Mouse (Mus musculus) midbrain, embryonic 11.5 days (tissue): ENCODE results near the gene Tmem189. TPM values are rescaled to one million over a fixed set of nuclear protein-coding genes. Genes with fewer than 3 reads are reported as not detected.

Source experiments
- ATAC-seq: fragments of 200-750 bp; cut with Nextera tagmentation; 2 replicates; pipeline ENCODE4 v1.8.0; 2017; ENCODE audit warnings: moderate TSS enrichment, moderate library complexity; ENCODE audit not compliant: low FRiP score
- DNase-seq: peaks from one replicate; pipeline ENCODE4 v3.0.0; 2015; ENCODE audit warnings: low spot score; ENCODE audit errors: missing footprints
- H3K27ac ChIP-seq: fragments of 300-500 bp; sonication (generic); 2 replicates; pipeline ENCODE4 v1.5.1; 2014; ENCODE audit warnings: low read depth, low read length
- H3K27me3 ChIP-seq: fragments of 300-500 bp; sonication (generic); 2 replicates; pipeline ENCODE4 v1.6.1; 2014; ENCODE audit warnings: mild to moderate bottlenecking, low read length, moderate library complexity, mixed read lengths; ENCODE audit not compliant: control insufficient read depth, insufficient read depth
- H3K36me3 ChIP-seq: fragments of 300-500 bp; sonication (generic); 2 replicates; pipeline ENCODE4 v1.6.1; 2014; ENCODE audit warnings: mild to moderate bottlenecking, low read length, moderate library complexity, mixed read lengths; ENCODE audit not compliant: control insufficient read depth, insufficient read depth
- H3K4me1 ChIP-seq: fragments of 300-500 bp; sonication (generic); 2 replicates; pipeline ENCODE4 v1.6.1; 2014; ENCODE audit warnings: low read length; ENCODE audit not compliant: control insufficient read depth, insufficient read depth
- H3K4me2 ChIP-seq: fragments of 300-500 bp; sonication (generic); 2 replicates; pipeline ENCODE4 v1.6.1; 2014; ENCODE audit warnings: mild to moderate bottlenecking, moderate library complexity
- H3K4me3 ChIP-seq: fragments of 300-500 bp; sonication (generic); 2 replicates; pipeline ENCODE4 v1.5.1; 2014; ENCODE audit warnings: low read depth, low read length
- H3K9ac ChIP-seq: fragments of 300-500 bp; sonication (generic); 2 replicates; pipeline ENCODE4 v1.6.1; 2014; ENCODE audit warnings: low read length
- H3K9me3 ChIP-seq: fragments of 300-500 bp; sonication (generic); 2 replicates; pipeline ENCODE4 v1.6.1; 2016; ENCODE audit warnings: low read length; ENCODE audit not compliant: control insufficient read depth
- WGBS: fragments of 180-500 bp; shearing (Covaris S2); extraction: QIAGEN DNeasy Blood & Tissue Kit; methylation state at CpG from one replicate; pipeline ENCODE4 v1.1.7; 2014; 5-methylcytosine and 5-hydroxymethylcytosine counted together
- polyA plus RNA-seq: library from polyadenylated mRNA; unstranded; fragments of >200 nt; fragmentation: Nextera tagmentation; extraction: Ambion mirVana; gene quantifications from 2 replicates; pipeline ENCODE4 v1.2.1, GENCODE M21; 2014

The Tmem189 gene
- polyA plus RNA-seq, 1 experiment from 2014 or later = 31.5 TPM

GRCm38 (mm10) chr2:167629665-167630209 is 59.9 kb downstream of the Tmem189 start:
- WGBS = 72% methylated on average over 11 of the region's 11 CpGs
- Histone ChIP-seq H3K27ac (no peak overlapping the region), H3K4me1 (peaks cover 29% of the 10 kb centered on the region), H3K9me3 (no peaks in the 10 kb centered on the region), H3K36me3 (no peaks in the 10 kb centered on the region), H3K4me2 (peak overlapping the region; percentile 84; the same call in 1 of the 2 replicates), H3K27me3 (no peaks in the 10 kb centered on the region), H3K4me3 (no peak overlapping the region), H3K9ac (peak overlapping the region; percentile 95; the same call in 1 of the 2 replicates)
- ATAC-seq (no peak), DNase-seq (no peak)

GRCm38 (mm10) chr2:167628872-167629271 is 60.8 kb downstream of the Tmem189 start:
- Histone ChIP-seq H3K4me2 (no peak overlapping the region), H3K4me1 (peaks cover 27% of the 10 kb centered on the region), H3K27ac (no peak overlapping the region), H3K9ac (no peak overlapping the region), H3K9me3 (no peaks in the 10 kb centered on the region), H3K36me3 (no peaks in the 10 kb centered on the region), H3K27me3 (no peaks in the 10 kb centered on the region), H3K4me3 (no peak overlapping the region)
- WGBS = 86% methylated on average over 4 of the region's 4 CpGs
- ATAC-seq (no peak), DNase-seq (no peak)

GRCm38 (mm10) chr2:167627019-167627418 is 62.6 kb downstream of the Tmem189 start:
- H3K36me3 ChIP-seq = no peaks in the 10 kb centered on the region
- WGBS = 88% methylated on average over 7 of the region's 7 CpGs
- H3K27me3 ChIP-seq = no peaks in the 10 kb centered on the region
- no peak overlapping the region for H3K4me3 ChIP-seq
- H3K4me1 ChIP-seq = peaks cover 22% of the 10 kb centered on the region
- H3K27ac ChIP-seq = no peak overlapping the region
- DNase-seq (no peak), ATAC-seq (no peak)
- H3K9ac ChIP-seq = no peak overlapping the region
- no peak overlapping the region for H3K4me2 ChIP-seq
- no peaks in the 10 kb centered on the region for H3K9me3 ChIP-seq

- Histone ChIP-seq H3K36me3 (no peaks in the 10 kb centered on the region), H3K9ac (no peak overlapping the region), H3K4me2 (no peak overlapping the region), H3K27ac (no peak overlapping the region), H3K4me3 (no peak overlapping the region), H3K4me1 (peaks cover 19% of the 10 kb centered on the region), H3K27me3 (no peaks in the 10 kb centered on the region), H3K9me3 (no peaks in the 10 kb centered on the region)
- 66% methylated on average over 2 of the region's 2 CpGs for WGBS
- no peak for ATAC-seq
- DNase-seq = no peak
Measured at GRCm38 (mm10) chr2:167625670-167626069, 64.0 kb downstream of the Tmem189 start.

- 96% methylated on average over 5 of the region's 6 CpGs for WGBS
- H3K9me3 ChIP-seq = no peaks in the 10 kb centered on the region
- no peak overlapping the region for H3K4me3 ChIP-seq
- no peak for DNase-seq
- H3K9ac ChIP-seq = no peak overlapping the region
- peaks cover 8% of the 10 kb centered on the region for H3K4me1 ChIP-seq
- H3K27me3 ChIP-seq = no peaks in the 10 kb centered on the region
- no peak overlapping the region for H3K4me2 ChIP-seq
- H3K36me3 ChIP-seq = no peaks in the 10 kb centered on the region
- no peak for ATAC-seq
- H3K27ac ChIP-seq = no peak overlapping the region
Measured at GRCm38 (mm10) chr2:167624368-167625075, 65.1 kb downstream of the Tmem189 start.

GRCm38 (mm10) chr2:167622965-167623364 is 66.7 kb downstream of the Tmem189 start:
- ATAC-seq (no peak), DNase-seq (no peak)
- WGBS = 87% methylated on average over 5 of the region's 5 CpGs
- Histone ChIP-seq H3K4me2 (no peak overlapping the region), H3K9me3 (no peaks in the 10 kb centered on the region), H3K27ac (no peak overlapping the region), H3K36me3 (no peaks in the 10 kb centered on the region), H3K4me1 (peaks cover 6% of the 10 kb centered on the region), H3K27me3 (no peaks in the 10 kb centered on the region), H3K4me3 (no peak overlapping the region), H3K9ac (no peak overlapping the region)

- Histone ChIP-seq H3K9ac (no peak overlapping the region), H3K4me1 (peaks cover 6% of the 10 kb centered on the region), H3K27me3 (no peaks in the 10 kb centered on the region), H3K27ac (no peak overlapping the region), H3K4me2 (no peak overlapping the region), H3K9me3 (no peaks in the 10 kb centered on the region), H3K36me3 (no peaks in the 10 kb centered on the region), H3K4me3 (no peak overlapping the region)
- ATAC-seq = no peak
- no peak for DNase-seq
- 89% methylated on average over 13 of the region's 13 CpGs for WGBS
Measured at GRCm38 (mm10) chr2:167622352-167622751, 67.3 kb downstream of the Tmem189 start.

- no peak overlapping the region for H3K27ac ChIP-seq
- DNase-seq (no peak), ATAC-seq (no peak)
- no peaks in the 10 kb centered on the region for H3K27me3 ChIP-seq
- H3K36me3 ChIP-seq = peaks cover 7% of the 10 kb centered on the region
- WGBS = 83% methylated on average over 9 of the region's 9 CpGs
- no peak overlapping the region for H3K4me3 ChIP-seq
- no peaks in the 10 kb centered on the region for H3K9me3 ChIP-seq
- no peak overlapping the region for H3K4me2 ChIP-seq
- H3K9ac ChIP-seq = no peak overlapping the region
- H3K4me1 ChIP-seq = peaks cover 6% of the 10 kb centered on the region
Measured at GRCm38 (mm10) chr2:167621255-167622087, 68.2 kb downstream of the Tmem189 start.

GRCm38 (mm10) chr2:167617472-167617871 is 72.2 kb downstream of the Tmem189 start:
- peaks cover 27% of the 10 kb centered on the region for H3K36me3 ChIP-seq
- WGBS = 45% methylated on average over 4 of the region's 4 CpGs
- H3K27ac ChIP-seq = no peak overlapping the region
- H3K4me1 ChIP-seq = peaks cover 6% of the 10 kb centered on the region
- 0 out of 2 replicates have a peak, but pooled peaks have one; percentile 33 for ATAC-seq
- no peak overlapping the region for H3K9ac ChIP-seq
- no peak overlapping the region for H3K4me2 ChIP-seq
- H3K27me3 ChIP-seq = no peaks in the 10 kb centered on the region
- no peak for DNase-seq
- H3K9me3 ChIP-seq = no peaks in the 10 kb centered on the region
- H3K4me3 ChIP-seq = no peak overlapping the region
